Mouse (Mus musculus) olfactory bulb, adult 2 months (tissue): Measurements from ENCODE around the gene Snrpg. TPM values are rescaled to one million over a fixed set of nuclear protein-coding genes. Genes with fewer than 3 reads are reported as not detected.

ENCODE experiments used
- H3K27ac ChIP-seq: fragments of 200-500 bp; 2 replicates; pipeline ENCODE4 v1.5.1; 2012; ENCODE audit warnings: low read depth, low read length; ENCODE audit not compliant: insufficient read depth
- H3K4me1 ChIP-seq: fragments of 200-500 bp; 2 replicates; pipeline ENCODE4 v1.6.1; 2012; ENCODE audit warnings: low read length; ENCODE audit not compliant: control insufficient read depth, insufficient read depth
- H3K4me3 ChIP-seq: fragments of 200-500 bp; 2 replicates; pipeline ENCODE4 v1.5.1; 2012; ENCODE audit warnings: mild to moderate bottlenecking, low read depth, low read length, moderate library complexity; ENCODE audit not compliant: insufficient read depth
- CTCF ChIP-seq: fragments of 200-500 bp; IDR thresholded peaks from 2 replicates; pipeline ENCODE4 v1.5.1; 2012; ENCODE audit warnings: low read depth, mild to moderate bottlenecking, low read length, moderate library complexity; ENCODE audit not compliant: insufficient read depth
- POLR2A ChIP-seq: fragments of 200-500 bp; IDR thresholded peaks from 2 replicates; pipeline ENCODE4 v1.6.1; 2012; ENCODE audit warnings: mild to moderate bottlenecking, low read depth, low read length, moderate library complexity; ENCODE audit not compliant: insufficient read depth
- WGBS: fragments of 180-500 bp; shearing (Covaris S2); methylation state at CpG from one replicate; pipeline ENCODE4 v1.1.7; 2018; 5-methylcytosine and 5-hydroxymethylcytosine counted together
- polyA plus RNA-seq: library from polyadenylated mRNA; stranded (reverse); fragments of >200 nt; gene quantifications from 2 replicates; pipeline ENCODE4 v1.2.4, GENCODE M21; 2012; ENCODE audit warnings: low replicate concordance; ENCODE audit not compliant: missing spikeins, insufficient read depth, insufficient read length

The Snrpg gene
- polyA plus RNA-seq, 1 experiment, result not detected

DNA sequence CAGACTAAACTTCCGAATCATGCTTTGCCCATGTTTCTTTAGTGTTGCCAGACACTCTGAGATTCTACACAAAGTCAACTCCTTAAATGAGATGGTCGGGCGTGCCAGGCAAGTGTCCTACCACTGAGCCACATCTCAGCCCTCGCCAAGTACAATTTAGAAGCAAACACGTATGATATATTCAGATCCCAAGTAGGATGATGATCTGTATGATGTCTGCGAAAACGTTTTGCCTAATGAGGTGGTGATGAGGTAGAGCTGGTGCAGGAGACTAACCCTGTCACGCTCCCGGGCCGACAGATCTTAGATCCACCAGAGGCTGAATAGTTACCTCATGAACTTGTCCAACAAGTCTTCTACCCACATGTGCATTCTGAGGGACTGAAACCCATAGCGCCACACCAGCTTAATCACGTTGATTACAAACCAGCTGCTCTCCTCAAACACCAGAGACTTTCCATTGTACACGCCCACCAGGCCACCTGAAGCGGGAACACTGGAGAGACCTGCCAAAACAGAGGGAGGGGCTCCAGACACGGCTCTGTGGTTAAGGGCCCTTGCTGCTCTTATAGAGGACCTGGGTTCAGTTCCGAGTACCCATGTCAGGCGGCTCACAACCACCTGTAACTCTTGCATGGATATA lies 23.1 kb downstream of the Snrpg start:
- Histone ChIP-seq H3K27ac (no peak overlapping the region), H3K4me3 (no peak overlapping the region), H3K4me1 (peaks cover 10% of the 10 kb centered on the region)
- no peak for TF ChIP-seq CTCF
- no peak for TF ChIP-seq POLR2A
- WGBS, result 78% methylated on average over 17 of the region's 17 CpGs

DNA sequence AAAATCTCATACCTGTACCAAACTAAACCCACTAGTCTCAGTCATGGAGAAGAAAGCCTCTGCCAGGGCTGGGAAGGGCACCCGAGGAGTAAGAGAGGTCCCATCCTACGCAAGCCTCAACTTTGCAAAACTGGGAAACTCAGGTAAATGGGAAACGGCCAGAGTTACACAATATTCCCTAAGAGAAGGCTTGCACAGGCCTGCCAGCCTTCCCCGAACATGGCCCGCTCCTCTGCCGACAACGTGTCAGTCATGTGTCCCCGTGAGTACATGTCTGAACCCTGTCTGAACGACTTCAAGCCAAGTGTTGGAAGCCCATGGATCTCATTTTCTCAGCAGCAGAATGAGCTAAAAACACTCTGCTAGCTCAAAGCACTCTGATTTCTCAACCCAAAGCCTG lies 23.9 kb downstream of the Snrpg start:
- TF ChIP-seq CTCF (no peak), POLR2A (no peak)
- Histone ChIP-seq H3K4me3 (no peak overlapping the region), H3K4me1 (peaks cover 10% of the 10 kb centered on the region), H3K27ac (no peak overlapping the region)
- 72% methylated on average over 9 of the region's 9 CpGs for WGBS

GRCm38 (mm10) chr6:86395969-86396368 lies 24.9 kb downstream of the Snrpg start:
- Histone ChIP-seq H3K4me3 (peak overlapping the region; percentile 92), H3K27ac (peak overlapping the region; percentile 31; the same call in 1 of the 2 replicates), H3K4me1 (peaks cover 10% of the 10 kb centered on the region)
- TF ChIP-seq CTCF (no peak), POLR2A (no peak)
- WGBS, result 4% methylated on average over 10 of the region's 10 CpGs

- H3K27ac ChIP-seq, result peak within 1 kb of the TSS; percentile 49; the same call in 1 of the 2 replicates
- TF ChIP-seq CTCF, result no peak
- peak; percentile 91 for TF ChIP-seq POLR2A
Observed at GRCm38 (mm10) chr6:86396581-86397256, 25.6 kb downstream of the Snrpg start, which contains the start of gene Pcyox1. TSS of gene Pcyox1 (minus strand) at chr6:86397154.

GRCm38 (mm10) chr6:86397257-86397980 lies 26.3 kb downstream of the Snrpg start:
- Histone ChIP-seq H3K4me3 (peak overlapping the region; percentile 92), H3K27ac (peak overlapping the region; percentile 49; the same call in 1 of the 2 replicates), H3K4me1 (peaks cover 10% of the 10 kb centered on the region)
- TF ChIP-seq POLR2A (no peak), CTCF (no peak)
- 2% methylated on average over 14 of the region's 14 CpGs for WGBS

More at GRCm38 (mm10) chr6:86396581-86397256, 25.6 kb downstream of the Snrpg start, which contains the start of gene Pcyox1:
- under 1% methylated on average over 51 of the region's 51 CpGs for WGBS
- H3K4me1 ChIP-seq, result peaks cover 10% of the 10 kb centered on the region
- peak within 1 kb of the TSS; percentile 92 for H3K4me3 ChIP-seq

- 73% methylated on average over 2 of the region's 2 CpGs for WGBS
- H3K27ac ChIP-seq, result no peak overlapping the region
- TF ChIP-seq CTCF (no peak), POLR2A (no peak)
- peaks cover 8% of the 10 kb centered on the region for H3K4me1 ChIP-seq
- H3K4me3 ChIP-seq, result no peak overlapping the region
Observed at GRCm38 (mm10) chr6:86398986-86399385, 27.9 kb downstream of the Snrpg start.

DNA sequence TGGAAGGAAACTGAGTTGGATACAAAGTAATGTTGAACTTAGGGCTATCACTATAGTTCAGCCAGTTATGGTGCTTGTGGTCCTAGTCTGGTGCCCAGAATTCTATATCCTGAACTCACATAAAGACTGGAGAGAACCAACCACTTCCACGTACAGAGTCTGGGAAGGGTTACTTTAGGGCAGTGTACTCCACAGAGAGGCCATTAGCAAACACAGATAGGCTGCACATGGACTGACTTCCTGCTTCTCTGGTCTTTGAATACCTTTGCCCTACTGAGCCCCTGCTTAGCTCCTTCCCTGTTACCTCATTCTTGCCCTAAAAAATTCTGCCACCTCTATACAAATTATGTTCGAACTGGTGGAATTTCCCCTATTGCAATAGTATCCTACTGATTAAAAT lies 28.9 kb downstream of the Snrpg start:
- TF ChIP-seq POLR2A (no peak), CTCF (no peak)
- WGBS, result 84% methylated on average over 2 of the region's 2 CpGs
- Histone ChIP-seq H3K4me3 (no peak overlapping the region), H3K4me1 (peaks cover 4% of the 10 kb centered on the region), H3K27ac (no peak overlapping the region)

DNA sequence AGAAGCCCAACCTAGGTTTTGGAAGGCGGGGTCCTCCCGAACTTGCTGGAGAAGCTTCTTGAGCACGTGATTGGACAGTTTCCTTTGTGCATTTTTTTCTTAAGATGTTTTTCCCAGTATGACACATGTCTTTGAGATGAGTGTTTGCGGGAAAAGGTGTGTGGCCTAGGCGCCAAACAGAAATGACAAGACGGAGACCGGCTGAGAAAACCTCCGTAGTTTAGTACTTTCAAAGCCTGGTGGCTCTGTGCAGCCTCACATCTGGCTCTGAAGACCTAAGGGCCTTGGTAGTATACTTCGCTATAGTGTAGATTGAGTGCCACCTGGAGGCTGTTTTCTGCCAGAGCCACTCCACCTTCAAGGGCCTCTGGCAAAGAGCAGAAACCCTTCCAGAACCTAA lies 29.9 kb downstream of the Snrpg start:
- H3K27ac ChIP-seq, result no peak overlapping the region
- no peak overlapping the region for H3K4me3 ChIP-seq
- no peaks in the 10 kb centered on the region for H3K4me1 ChIP-seq
- 4% methylated on average over 9 of the region's 9 CpGs for WGBS
- TF ChIP-seq POLR2A (no peak), CTCF (no peak)
